Mouse (Mus musculus) C2C12 (cell line): Measurements from ENCODE around the gene Znrd1as.

Source experiments
- CTCF ChIP-seq: IDR thresholded peaks from one replicate; pipeline ENCODE4 v1.5.1; 2011; ENCODE audit not compliant: control insufficient read depth, insufficient read depth, insufficient read length
- USF1 ChIP-seq: IDR thresholded peaks from one replicate; pipeline ENCODE4 v1.6.1; 2011; ENCODE audit warnings: low read depth, mild to moderate bottlenecking, control low read depth, moderate library complexity

- TF ChIP-seq CTCF, result no peak
- no peak for TF ChIP-seq USF1
Observed at GRCm38 (mm10) chr17:36973271-36973787, 14.9 kb downstream of the Znrd1as start.
